Mouse (Mus musculus): ENCODE measurements at regions not wholly inside any gene's neighbourhood (a gene's known extent, or its start where the extent isn't known, plus 50 kb on each side); places are given as distances from the start of the nearest gene placed in this dataset.

DNA sequence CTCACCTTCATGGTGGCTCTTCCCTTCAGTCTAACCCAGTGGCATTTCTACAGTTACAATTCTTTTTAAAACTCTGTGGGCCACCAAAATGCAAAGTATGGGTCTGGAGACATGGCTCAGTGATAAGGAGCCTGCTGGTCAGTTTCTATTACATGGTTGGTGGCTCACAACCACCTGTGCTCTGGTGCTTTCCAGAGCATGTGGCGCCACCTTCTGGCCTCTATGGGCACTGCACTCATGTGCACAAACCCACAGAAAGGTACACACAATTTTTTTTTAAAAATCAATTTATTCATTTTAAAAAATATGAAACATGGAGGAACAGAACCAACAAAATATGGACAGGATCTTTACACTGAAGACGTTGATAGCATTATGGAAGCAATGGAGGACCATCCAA is 58.7 kb upstream of the Smad3 start:
- H3K27me3 ChIP-seq (replicated peaks; ENCODE audit: control insufficient read depth, insufficient read depth, low read length), result no peaks in the 10 kb centered on the region
- no peak overlapping the region for H3K27ac ChIP-seq (ENCODE audit: low read depth)
- ATAC-seq (replicated peaks; ENCODE audit: low FRiP score, low TSS enrichment, low read depth) (no peak), DNase-seq (ENCODE audit: low spot score) (no peak)
- H3K4me3 ChIP-seq (ENCODE audit: low read depth, low read length), result no peak overlapping the region
- no peak overlapping the region for H3K4me2 ChIP-seq (ENCODE audit: low read length)
- H3K4me1 ChIP-seq (replicated peaks; ENCODE audit: control insufficient read depth, insufficient read depth, low read length), result no peaks in the 10 kb centered on the region
- H3K36me3 ChIP-seq (ENCODE audit: control insufficient read depth, insufficient read depth, low read length), result no peaks in the 10 kb centered on the region
- 52% methylated on average over 2 of the region's 2 CpGs for WGBS
- no peak overlapping the region for H3K9ac ChIP-seq (ENCODE audit: low read length)
- peaks cover 5% of the 10 kb centered on the region; the same call in 1 of the 2 replicates for H3K9me3 ChIP-seq (ENCODE audit: control insufficient read depth, low read length)

DNA sequence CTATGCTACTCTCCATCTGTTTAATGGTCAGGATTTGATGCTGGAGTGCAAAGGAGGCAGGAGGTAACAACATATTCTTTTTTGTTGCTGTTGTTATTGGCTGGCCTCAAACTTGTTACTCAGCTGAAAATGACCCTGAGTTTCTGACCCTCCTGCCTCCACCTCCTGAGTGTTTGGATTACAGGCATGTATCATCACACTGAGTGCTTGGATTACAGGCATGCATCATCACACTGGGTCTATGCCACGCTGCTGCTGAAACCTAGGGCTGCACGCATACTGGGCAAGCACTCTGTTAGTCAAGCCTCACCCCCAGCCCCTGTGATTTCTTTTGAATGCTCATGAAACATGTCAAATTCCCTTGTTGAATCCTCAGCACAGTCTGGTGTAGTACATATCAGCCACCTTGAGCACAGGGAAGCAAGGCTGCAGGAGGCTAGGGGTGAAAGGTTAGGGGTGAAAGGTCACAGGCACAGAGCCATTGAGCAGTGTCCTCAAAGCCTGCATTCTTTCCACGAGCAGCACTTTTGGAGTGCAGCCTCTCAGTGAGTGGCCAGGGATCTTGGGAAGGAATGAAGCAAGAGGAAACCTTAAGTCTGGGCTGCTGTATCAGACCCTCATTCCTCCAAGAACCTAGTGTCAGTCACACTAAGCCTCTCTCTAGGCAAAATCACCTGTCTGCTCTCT is 52.2 kb upstream of the Smad3 start:
- H3K4me1 ChIP-seq (replicated peaks; ENCODE audit: control insufficient read depth, insufficient read depth, low read length), result no peaks in the 10 kb centered on the region
- no peak overlapping the region for H3K27ac ChIP-seq (ENCODE audit: low read depth)
- H3K4me3 ChIP-seq (ENCODE audit: low read depth, low read length), result no peak overlapping the region
- H3K4me2 ChIP-seq (ENCODE audit: low read length), result no peak overlapping the region
- no peak overlapping the region for H3K9ac ChIP-seq (ENCODE audit: low read length)
- H3K9me3 ChIP-seq (ENCODE audit: control insufficient read depth, low read length), result no peaks in the 10 kb centered on the region
- H3K27me3 ChIP-seq (replicated peaks; ENCODE audit: control insufficient read depth, insufficient read depth, low read length), result no peaks in the 10 kb centered on the region
- no peak for DNase-seq (ENCODE audit: low spot score)
- no peaks in the 10 kb centered on the region for H3K36me3 ChIP-seq (ENCODE audit: control insufficient read depth, insufficient read depth, low read length)
- no peak for ATAC-seq (replicated peaks; ENCODE audit: low FRiP score, low TSS enrichment, low read depth)
- WGBS, result 51% methylated on average over 3 of the region's 3 CpGs

All from intestine, embryonic 14.5 days (tissue).